Mouse (Mus musculus): Measurements from ENCODE around the gene Ranbp10. TPM values are rescaled to one million over a fixed set of nuclear protein-coding genes. Genes with fewer than 3 reads are reported as not detected.

The Ranbp10 gene
- polyA plus RNA-seq, 1 experiment: 15.6 TPM

GRCm38 (mm10) chr8:105860143-105860981, 33.2 kb upstream of the Ranbp10 start, which contains the start of gene Nutf2:
TSS of gene Nutf2 (plus strand) at chr8:105860580.
- H3K4me3 ChIP-seq: peak within 1 kb of the TSS; percentile 82
- no peaks in the 10 kb centered on the region for H3K27me3 ChIP-seq (ENCODE audit: control insufficient read depth, insufficient read depth, insufficient read length)
- no peaks in the 10 kb centered on the region for H3K36me3 ChIP-seq (ENCODE audit: control insufficient read depth, insufficient read depth)
- TF ChIP-seq E2F4 (IDR thresholded peaks at IDR 0.05; ENCODE audit: insufficient read depth): peak; percentile 67
- peak; percentile 22 for TF ChIP-seq TCF3 (IDR thresholded peaks at IDR 0.05; ENCODE audit: insufficient read length, low read depth)
- no peak for TF ChIP-seq TCF12 (IDR thresholded peaks at IDR 0.05; ENCODE audit: insufficient read depth, poor library complexity, severe bottlenecking)
- TF ChIP-seq MYOG (IDR thresholded peaks at IDR 0.05; ENCODE audit: control insufficient read depth in 1 of 3, insufficient read depth in 1 of 3, insufficient read length in 2 of 3, low read depth in 2 of 3): peak in 1 of 3 experiments; percentile 1
- TF ChIP-seq MYOD1 (IDR thresholded peaks at IDR 0.05; ENCODE audit: control insufficient read depth in 1 of 3, insufficient read length in 2 of 3, low read depth in 2 of 3): peak in 2 of 3 experiments; percentile 0 to 60
- no peak for TF ChIP-seq REST (IDR thresholded peaks at IDR 0.05; ENCODE audit: insufficient read depth, insufficient read length)
- TF ChIP-seq POLR2AphosphoS2 (IDR thresholded peaks at IDR 0.05; ENCODE audit: insufficient read length, low read depth): peak; percentile 81
- TF ChIP-seq MAX (IDR thresholded peaks at IDR 0.05; ENCODE audit: low read depth): no peak
- TF ChIP-seq USF1 (IDR thresholded peaks at IDR 0.05; ENCODE audit: low read depth): no peak
- peak; percentile 88 for TF ChIP-seq POLR2A (IDR thresholded peaks at IDR 0.05; ENCODE audit: insufficient read length, low read depth)
- TF ChIP-seq CEBPB (IDR thresholded peaks at IDR 0.05; ENCODE audit: insufficient read depth, poor library complexity, severe bottlenecking): no peak
- TF ChIP-seq SRF (IDR thresholded peaks at IDR 0.05; ENCODE audit: control insufficient read depth, insufficient read length, low read depth): peak; percentile 72
- peak within 1 kb of the TSS; percentile 96 for H3K4me2 ChIP-seq (ENCODE audit: low read depth)
- H3K79me2 ChIP-seq (ENCODE audit: control insufficient read depth, insufficient read depth): peaks cover 88% of the 10 kb centered on the region
- H3ac ChIP-seq (ENCODE audit: control insufficient read depth, insufficient read length): peak within 1 kb of the TSS; percentile 88

- Histone ChIP-seq H3K4me3 (peak overlapping the region; percentile 82), H3K4me2 (ENCODE audit: low read depth) (peak overlapping the region; percentile 89), H3K27me3 (ENCODE audit: control insufficient read depth, insufficient read depth, insufficient read length) (no peaks in the 10 kb centered on the region), H3ac (ENCODE audit: control insufficient read depth, insufficient read length) (no peak overlapping the region), H3K79me2 (ENCODE audit: control insufficient read depth, insufficient read depth) (peaks cover 78% of the 10 kb centered on the region), H3K36me3 (ENCODE audit: control insufficient read depth, insufficient read depth) (no peaks in the 10 kb centered on the region)
- TF ChIP-seq SRF (IDR thresholded peaks at IDR 0.05; ENCODE audit: control insufficient read depth, insufficient read length, low read depth): no peak
- no peak for TF ChIP-seq USF1 (IDR thresholded peaks at IDR 0.05; ENCODE audit: low read depth)
- TF ChIP-seq TCF12 (IDR thresholded peaks at IDR 0.05; ENCODE audit: insufficient read depth, poor library complexity, severe bottlenecking): no peak
- TF ChIP-seq MYOD1 (IDR thresholded peaks at IDR 0.05; ENCODE audit: control insufficient read depth in 1 of 3, insufficient read length in 2 of 3, low read depth in 2 of 3): no peak
- no peak for TF ChIP-seq E2F4 (IDR thresholded peaks at IDR 0.05; ENCODE audit: insufficient read depth)
- no peak for TF ChIP-seq MYOG (IDR thresholded peaks at IDR 0.05; ENCODE audit: control insufficient read depth in 1 of 3, insufficient read depth in 1 of 3, insufficient read length in 2 of 3, low read depth in 2 of 3)
- no peak for TF ChIP-seq MAX (IDR thresholded peaks at IDR 0.05; ENCODE audit: low read depth)
- TF ChIP-seq REST (IDR thresholded peaks at IDR 0.05; ENCODE audit: insufficient read depth, insufficient read length): no peak
- no peak for TF ChIP-seq POLR2A (IDR thresholded peaks at IDR 0.05; ENCODE audit: insufficient read length, low read depth)
Measured at GRCm38 (mm10) chr8:105859314-105859713, 32.2 kb upstream of the Ranbp10 start.

DNA sequence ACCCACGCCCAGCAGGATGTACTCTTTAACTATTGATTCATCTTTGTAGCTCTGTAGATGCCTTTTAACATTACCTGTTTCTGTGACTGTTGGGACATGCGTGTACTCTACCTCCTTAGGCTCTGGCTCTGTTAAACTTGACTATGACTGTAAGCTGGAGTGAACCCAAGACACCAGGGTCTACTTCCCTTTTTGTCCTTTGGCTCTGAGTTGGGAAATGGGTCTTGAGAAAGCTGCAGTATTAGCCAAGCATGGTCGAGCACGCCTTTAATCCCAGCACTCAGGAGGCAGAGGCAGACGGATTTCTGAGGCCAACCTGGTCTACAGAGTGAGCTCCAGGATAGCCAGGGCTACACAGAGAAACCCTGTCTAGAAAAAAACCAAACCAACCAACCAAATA, 31.3 kb upstream of the Ranbp10 start:
- Histone ChIP-seq H3K27me3 (ENCODE audit: control insufficient read depth, insufficient read depth, insufficient read length) (no peaks in the 10 kb centered on the region), H3ac (ENCODE audit: control insufficient read depth, insufficient read length) (no peak overlapping the region), H3K36me3 (ENCODE audit: control insufficient read depth, insufficient read depth) (no peaks in the 10 kb centered on the region), H3K4me3 (no peak overlapping the region), H3K4me2 (ENCODE audit: low read depth) (no peak overlapping the region), H3K79me2 (ENCODE audit: control insufficient read depth, insufficient read depth) (peaks cover 69% of the 10 kb centered on the region)
- no peak for TF ChIP-seq TCF12 (IDR thresholded peaks at IDR 0.05; ENCODE audit: insufficient read depth, poor library complexity, severe bottlenecking)
- no peak for TF ChIP-seq USF1 (IDR thresholded peaks at IDR 0.05; ENCODE audit: low read depth)
- TF ChIP-seq REST (IDR thresholded peaks at IDR 0.05; ENCODE audit: insufficient read depth, insufficient read length): no peak
- no peak for TF ChIP-seq CEBPB (IDR thresholded peaks at IDR 0.05; ENCODE audit: insufficient read depth, poor library complexity, severe bottlenecking)
- no peak for TF ChIP-seq POLR2A (IDR thresholded peaks at IDR 0.05; ENCODE audit: insufficient read length, low read depth)
- no peak for TF ChIP-seq MAX (IDR thresholded peaks at IDR 0.05; ENCODE audit: low read depth)

- H3K4me2 ChIP-seq (ENCODE audit: low read depth): peak overlapping the region; percentile 95
- H3K27me3 ChIP-seq (ENCODE audit: control insufficient read depth, insufficient read depth, insufficient read length): no peaks in the 10 kb centered on the region
- peak overlapping the region; percentile 76 for H3K4me3 ChIP-seq
- H3ac ChIP-seq (ENCODE audit: control insufficient read depth, insufficient read length): peak overlapping the region; percentile 86
- no peak for TF ChIP-seq POLR2AphosphoS2 (IDR thresholded peaks at IDR 0.05; ENCODE audit: insufficient read length, low read depth)
- TF ChIP-seq SRF (IDR thresholded peaks at IDR 0.05; ENCODE audit: control insufficient read depth, insufficient read length, low read depth): no peak
- H3K79me2 ChIP-seq (ENCODE audit: control insufficient read depth, insufficient read depth): peaks cover 50% of the 10 kb centered on the region
- no peaks in the 10 kb centered on the region for H3K36me3 ChIP-seq (ENCODE audit: control insufficient read depth, insufficient read depth)
Measured at GRCm38 (mm10) chr8:105856168-105856835, 29.2 kb upstream of the Ranbp10 start.

Data from myocyte (in vitro differentiated cells).